Mouse (Mus musculus): ENCODE data around the gene Cct8. TPM values are rescaled to one million over a fixed set of nuclear protein-coding genes. Genes with fewer than 3 reads are reported as not detected.
A peak's percentile ranks its signal among the peaks of the same experiment; 100 is the strongest.
"Not testable (repeated sequence)": the region's sequence is repeated elsewhere in the genome, so short reads cannot be mapped to it uniquely, and the experiment has no call there.

Gene Cct8
- 100 to 1,000 TPM; 156 to 160 TPM for total RNA-seq (2021)

DNA sequence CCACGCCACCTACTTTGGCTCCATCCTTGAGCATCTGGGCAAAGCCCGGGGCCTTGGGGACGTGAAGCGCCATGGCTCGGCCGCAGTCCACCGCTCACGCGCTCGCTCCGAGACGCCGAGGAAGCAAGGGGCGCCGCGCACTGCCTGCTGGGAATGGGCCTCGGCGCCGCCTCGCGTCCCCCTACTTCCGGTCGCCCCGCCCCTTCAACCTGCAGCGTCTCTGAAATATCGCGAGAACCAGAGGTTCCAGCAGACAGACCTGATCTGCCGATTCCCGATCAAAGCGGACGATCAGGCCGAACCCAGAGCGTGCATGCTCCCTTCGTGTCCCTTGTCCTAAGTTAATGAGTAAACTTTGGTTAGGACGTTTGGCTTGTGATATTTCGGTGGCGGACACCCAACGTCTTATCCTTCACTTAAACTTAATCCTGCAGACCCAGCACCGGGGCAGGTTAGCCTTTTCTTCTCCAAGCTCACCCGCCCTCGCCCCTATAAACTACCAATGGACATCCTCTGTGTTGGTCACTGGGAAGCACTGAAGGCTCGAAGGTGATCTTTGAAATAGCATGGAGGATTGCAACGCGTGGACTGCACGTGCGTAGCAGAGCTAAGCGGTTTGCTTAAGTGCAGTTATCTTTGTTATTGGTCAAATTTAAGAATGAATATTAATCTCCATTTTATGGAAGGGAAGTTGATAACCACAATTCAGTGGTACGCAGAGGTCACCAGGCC, at the start of gene Cct8:
Gene Cct8, minus strand, starts transcription at position 158 of the 732 bp plus-strand sequence.
- intact Hi-C loops (cut with DNase I), result loop anchor here (2.0 kb wide), 2 partner anchors 15 to 41 kb away; partner anchors contain the start of gene Usp16
- DNase-seq (ENCODE audit: low spot score in 2 of 2), result peak; percentile 95 to 96

DNA sequence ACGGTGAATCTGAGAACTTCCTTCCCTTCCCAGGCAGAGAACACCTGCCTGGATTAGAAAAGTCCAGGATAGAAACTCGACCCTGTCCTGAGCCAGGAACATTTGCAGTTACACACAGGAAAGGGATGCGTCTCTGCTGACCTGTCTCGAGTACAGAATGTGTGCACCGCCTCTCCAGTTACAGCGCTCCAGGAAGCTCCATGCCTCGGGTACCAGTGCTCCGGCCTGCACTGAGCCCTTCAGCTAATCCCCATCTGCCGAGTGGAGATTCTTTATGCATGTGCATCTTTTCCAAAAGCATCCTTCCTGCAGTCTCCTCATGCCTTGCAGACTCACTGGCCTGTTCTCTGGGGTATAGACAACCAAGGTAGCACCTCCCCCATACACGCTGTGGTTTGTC, 33.1 kb upstream of the Cct8 start:
- intact Hi-C loops (cut with DNase I), result no loop called here

DNA sequence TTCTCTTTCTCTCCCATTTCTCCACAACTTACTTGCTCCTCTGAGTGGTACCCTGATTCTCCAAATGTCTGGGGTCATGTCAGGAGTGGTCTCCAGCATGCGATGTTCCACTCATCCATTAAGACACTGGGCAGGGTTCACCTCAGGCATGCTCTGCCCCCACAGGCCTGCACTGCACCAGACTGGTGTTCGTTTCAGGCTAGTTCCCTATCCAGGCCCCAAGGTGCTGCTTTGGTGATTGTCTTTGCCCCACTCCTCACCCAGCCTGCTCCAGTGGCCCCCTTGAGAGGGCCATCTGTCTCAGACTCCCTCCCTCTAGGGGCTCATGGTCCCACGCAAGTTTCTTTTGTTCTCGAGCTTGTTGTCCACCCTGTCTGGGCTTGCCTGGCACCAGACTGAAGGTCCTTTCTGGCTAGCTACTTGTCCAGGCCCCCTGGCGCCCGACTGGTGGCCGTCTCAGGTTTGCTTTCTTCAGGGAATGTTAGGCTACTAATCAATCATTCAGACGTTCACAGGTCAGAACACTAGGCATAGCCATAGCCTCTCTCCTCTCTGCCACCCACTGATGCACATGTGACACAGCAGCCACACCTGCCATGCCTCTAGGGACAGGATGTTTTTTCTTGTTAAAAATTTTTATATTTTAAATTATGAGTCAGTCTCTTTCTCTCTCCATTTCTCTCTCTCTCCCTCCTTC, 32.0 kb upstream of the Cct8 start:
- no peak for DNase-seq (ENCODE audit: low spot score in 2 of 2)
- intact Hi-C loops (cut with DNase I), result no loop called here

More for the DNA sequence above, 33.1 kb upstream of the Cct8 start:
- DNase-seq (ENCODE audit: low spot score in 2 of 2), result no peak

DNA sequence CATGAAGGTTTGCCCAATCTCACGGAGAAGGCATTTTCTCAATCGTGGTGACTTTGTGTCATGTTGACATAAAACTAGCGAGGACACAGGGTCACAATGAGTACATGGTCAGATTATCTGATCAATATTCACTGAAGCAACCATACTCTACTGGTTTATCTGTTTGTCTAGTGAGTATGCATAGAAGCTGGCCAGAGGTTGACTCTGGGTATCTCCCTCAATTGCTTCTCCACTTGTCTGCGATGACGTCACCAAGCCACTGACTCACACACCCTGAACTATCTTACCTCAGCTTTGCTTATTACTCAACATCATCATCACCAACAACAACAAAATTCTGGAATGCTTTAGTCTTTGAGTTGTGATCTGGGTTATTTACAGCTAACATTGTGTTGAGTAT, 28.6 kb upstream of the Cct8 start:
- intact Hi-C loops (cut with DNase I), result no loop called here

GRCm38 (mm10) chr16:87512331-87512730, 16.7 kb upstream of the Cct8 start:
- intact Hi-C loops (cut with DNase I), result no loop called here
- DNase-seq (ENCODE audit: low spot score in 2 of 2), result no peak

More for the DNA sequence above, 28.6 kb upstream of the Cct8 start:
- no peak for DNase-seq (ENCODE audit: low spot score in 2 of 2)

GRCm38 (mm10) chr16:87511706-87512105, 16.0 kb upstream of the Cct8 start:
- intact Hi-C loops (cut with DNase I), result no loop called here
- DNase-seq (ENCODE audit: low spot score in 2 of 2), result no peak

- intact Hi-C loops (cut with DNase I), result no loop called here
- DNase-seq (ENCODE audit: low spot score in 2 of 2), result no peak
Observed at GRCm38 (mm10) chr16:87501304-87502078, 5.8 kb upstream of the Cct8 start.

GRCm38 (mm10) chr16:87499556-87499955, 3.9 kb upstream of the Cct8 start:
- intact Hi-C loops (cut with DNase I), result no loop called here
- no peak for DNase-seq (ENCODE audit: low spot score in 2 of 2)

DNA sequence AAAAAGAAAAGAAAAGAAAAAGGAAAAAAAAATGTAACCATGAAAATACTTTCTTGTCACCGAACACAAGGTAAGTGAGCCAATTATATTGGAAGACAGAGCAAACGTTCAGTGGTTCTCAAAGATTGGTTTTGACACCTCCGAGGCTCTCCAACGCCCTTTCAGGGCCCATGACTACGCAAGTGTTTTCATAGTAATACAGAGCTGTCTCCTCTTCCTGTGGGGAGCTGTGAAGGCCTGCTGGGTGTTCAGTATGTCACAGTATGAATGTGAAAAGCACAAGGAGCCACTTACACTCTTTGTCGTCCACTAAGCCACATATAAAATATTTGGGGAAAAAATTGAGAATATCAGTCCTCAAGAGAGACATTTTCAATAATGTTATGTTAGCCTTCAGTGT, 1.5 kb upstream of the Cct8 start:
- intact Hi-C loops (cut with DNase I), result no loop called here
- DNase-seq (ENCODE audit: low spot score in 2 of 2), result no peak

GRCm38 (mm10) chr16:87496728-87497127, 1.1 kb upstream of the Cct8 start:
- intact Hi-C loops (cut with DNase I), result no loop called here
- no peak for DNase-seq (ENCODE audit: low spot score in 2 of 2)

DNA sequence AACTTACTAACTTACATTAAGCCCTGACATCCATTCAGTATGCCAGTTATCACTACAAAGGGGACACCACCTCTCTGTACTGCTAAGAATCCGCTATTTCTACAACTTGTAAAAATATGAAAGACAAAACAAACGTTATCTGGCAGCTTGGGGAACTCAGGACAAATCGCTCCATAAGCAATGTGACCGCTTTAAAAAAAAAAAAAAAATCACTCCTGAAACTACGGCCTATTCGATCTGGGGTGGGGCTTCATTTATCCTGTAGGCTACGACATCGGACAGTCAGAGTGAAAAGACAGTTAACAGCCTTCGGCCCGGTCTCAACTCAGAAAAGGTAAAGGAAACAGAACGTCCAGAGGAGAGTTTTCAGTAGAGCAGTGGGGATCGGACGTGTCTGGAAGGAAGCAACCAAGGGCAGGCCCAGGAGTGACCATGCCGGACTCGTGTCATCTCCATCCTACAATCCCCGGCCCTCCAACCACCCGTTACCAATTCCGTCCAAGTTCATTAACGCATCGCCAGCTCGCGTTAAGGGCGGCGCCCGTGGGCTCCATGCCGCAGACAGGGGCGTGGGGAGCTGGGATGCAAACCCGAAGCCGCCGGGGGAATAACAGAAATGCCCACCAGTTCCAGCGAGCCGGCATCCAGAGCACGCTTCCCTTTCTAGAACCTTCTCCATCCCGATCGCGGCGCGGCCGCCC, 568 bp downstream of the Cct8 start:
- DNase-seq (ENCODE audit: low spot score in 2 of 2), result peak in 1 of 2 experiments; percentile 11
- intact Hi-C loops (cut with DNase I), result loop anchor here (2.0 kb wide), 2 partner anchors 14 to 40 kb away; partner anchors contain the start of gene Usp16

DNA sequence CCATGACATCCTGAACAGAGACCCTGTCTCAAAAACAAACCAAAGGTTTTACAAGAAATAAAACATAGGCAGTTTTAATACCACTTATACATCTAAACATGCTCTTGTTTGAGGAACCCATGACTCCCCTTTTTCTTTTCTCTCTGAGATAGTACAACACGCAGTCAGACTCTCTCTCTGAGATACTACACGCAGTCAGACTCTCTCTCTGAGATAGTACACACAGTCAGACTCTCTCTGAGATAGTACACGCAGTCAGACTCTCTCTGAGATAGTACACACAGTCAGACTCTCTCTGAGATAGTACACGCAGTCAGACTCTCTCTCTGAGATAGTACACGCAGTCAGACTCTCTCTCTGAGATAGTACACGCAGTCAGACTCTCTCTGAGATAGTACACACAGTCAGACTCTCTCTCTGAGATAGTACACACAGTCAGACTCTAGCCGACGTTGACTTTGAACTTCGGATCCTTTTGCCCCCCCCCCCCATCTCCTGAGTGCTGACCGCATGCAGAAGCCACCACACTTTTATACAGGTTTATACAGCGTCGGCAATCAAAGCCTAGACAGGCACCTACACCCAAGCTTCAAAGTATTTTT, 3.4 kb downstream of the Cct8 start:
- DNase-seq (ENCODE audit: low spot score in 2 of 2); intact Hi-C loops (cut with DNase I): not testable (repeated sequence)

DNA sequence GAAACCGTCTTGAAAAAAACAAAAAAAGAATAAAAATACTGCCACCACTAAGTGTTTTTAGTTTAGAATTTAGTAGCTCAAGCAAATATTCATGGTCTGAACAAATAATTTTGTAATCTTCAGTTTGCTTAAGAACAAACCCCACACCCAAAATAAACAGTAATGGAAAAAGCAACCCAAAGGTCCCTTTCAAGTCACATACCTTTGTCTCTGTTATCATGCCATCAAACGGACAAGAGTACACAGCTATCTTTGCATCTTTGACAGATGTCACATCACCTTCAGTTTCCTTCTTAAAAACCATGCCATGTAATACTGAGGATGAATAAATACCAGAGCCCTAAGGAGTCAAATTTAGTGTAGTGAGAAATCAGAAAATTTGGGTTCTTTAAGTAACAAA, 7.1 kb downstream of the Cct8 start:
- no peak for DNase-seq (ENCODE audit: low spot score in 2 of 2)
- intact Hi-C loops (cut with DNase I), result no loop called here

- intact Hi-C loops (cut with DNase I), result no loop called here
- DNase-seq (ENCODE audit: low spot score in 2 of 2), result no peak
Observed at GRCm38 (mm10) chr16:87486739-87487138, 8.9 kb downstream of the Cct8 start.

DNA sequence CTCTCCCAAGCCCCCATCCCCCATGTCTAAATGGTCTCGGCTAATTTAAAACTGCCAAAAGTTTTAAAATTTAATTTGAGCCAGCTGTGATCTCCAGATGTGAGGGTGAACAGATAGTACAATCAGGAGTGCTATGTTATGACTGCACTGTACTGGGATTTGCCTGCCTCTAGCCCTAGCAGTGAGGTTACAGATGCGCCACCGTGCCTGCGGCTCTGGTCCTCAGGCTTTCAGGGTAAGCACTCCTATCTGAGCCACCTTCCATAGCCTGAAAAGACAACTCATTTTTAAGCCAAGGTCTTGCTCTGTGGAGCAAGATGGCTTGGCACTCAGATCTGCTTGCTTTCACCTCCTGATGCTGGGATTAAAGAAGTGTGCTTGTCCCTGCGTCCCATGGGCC, 11.3 kb downstream of the Cct8 start:
- intact Hi-C loops (cut with DNase I), result no loop called here
- DNase-seq (ENCODE audit: low spot score in 2 of 2), result no peak

- no peak for DNase-seq (ENCODE audit: low spot score in 2 of 2)
- intact Hi-C loops (cut with DNase I), result loop anchor here (5.0 kb wide), 1 partner anchor 63 kb away; no protein-coding TSS in a partner anchor
Observed at GRCm38 (mm10) chr16:87470579-87470978, 25.1 kb downstream of the Cct8 start.

- DNase-seq (ENCODE audit: low spot score in 2 of 2), result no peak
- intact Hi-C loops (cut with DNase I), result no loop called here
Observed at GRCm38 (mm10) chr16:87458752-87459151, 36.9 kb downstream of the Cct8 start.

DNA sequence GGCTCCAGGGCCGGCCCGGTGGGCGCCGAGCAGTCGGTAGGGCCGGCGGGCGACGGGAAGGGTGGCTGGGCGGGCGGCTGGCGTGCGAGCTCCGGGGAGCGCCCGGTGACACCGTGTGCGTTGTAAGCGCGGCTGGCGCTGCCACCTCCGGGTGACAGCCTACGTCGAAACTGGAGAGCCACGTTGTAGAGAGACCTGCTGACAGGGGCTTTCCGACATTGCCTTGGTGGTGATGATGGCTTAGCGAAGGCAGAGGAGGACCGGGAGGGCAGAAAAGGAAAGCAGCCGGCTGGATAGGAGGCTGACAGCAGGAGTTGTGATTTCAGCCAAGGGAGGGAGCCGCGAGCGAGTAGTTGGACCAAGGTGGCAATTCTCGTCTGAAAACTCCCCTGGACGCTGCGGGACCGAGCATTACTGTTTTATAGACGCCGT, 40.5 kb downstream of the Cct8 start:
- intact Hi-C loops (cut with DNase I), result loop anchor here (1.0 to 2.0 kb wide), 3 partner anchors 14 to 40 kb away; partner anchors contain the start of genes Cct8, Ltn1 and Rwdd2b
- peak in 1 of 2 experiments; percentile 59 for DNase-seq (ENCODE audit: low spot score in 2 of 2)
